Mouse (Mus musculus) ES-E14 (cell line): ENCODE results near the gene Afg1l.

Experiments
- CHD2 ChIP-seq: IDR thresholded peaks from 2 replicates; pipeline ENCODE4 v1.6.1; 2014; ENCODE audit warnings: mild to moderate bottlenecking, low read depth, low read length, inconsistent platforms
- HCFC1 ChIP-seq: IDR thresholded peaks from 2 replicates; pipeline ENCODE4 v1.6.1; 2012; ENCODE audit warnings: low read length, inconsistent platforms, borderline replicate concordance; ENCODE audit not compliant: insufficient read depth
- MAFK ChIP-seq: IDR thresholded peaks from 2 replicates; pipeline ENCODE4 v1.6.1; 2014; ENCODE audit warnings: mild to moderate bottlenecking, low read depth, low read length, inconsistent platforms; ENCODE audit not compliant: insufficient read depth
- ZC3H11A ChIP-seq: IDR thresholded peaks from 2 replicates; pipeline ENCODE4 v1.6.1; 2012; ENCODE audit warnings: low read depth, mild to moderate bottlenecking, inconsistent platforms, low read length, borderline replicate concordance

GRCm38 (mm10) chr10:42269281-42270025 lies 208.9 kb downstream of the Afg1l start:
- TF ChIP-seq ZC3H11A (no peak), MAFK (no peak), CHD2 (no peak), HCFC1 (no peak)
